Comparison of ENCODE assay signal across 23 mouse cellular contexts in genomic region chr3:145862521-145862920, GRCm38 (mm10).
"Had no signal": no experiment of that assay in that cellular context is flagged by ENCODE, and none has a peak within 500 bp of the region (broad histone marks: within the 10 kb centered on the region; RNA-seq: fewer than 3 reads in every experiment).

No protein-coding gene starts in this region.

- H3K4me2 ChIP-seq: heart, embryonic 12.5 days; heart, embryonic 15.5 days; hindbrain, embryonic 13.5 days; hindbrain, embryonic 15.5 days; kidney, embryonic 15.5 days; limb, embryonic 13.5 days; limb, embryonic 15.5 days; liver, embryonic 12.5 days had no signal

- H3K36me3 ChIP-seq: heart, embryonic 12.5 days; hindbrain, embryonic 13.5 days; liver, embryonic 12.5 days had no signal

- H3K9ac ChIP-seq: forebrain, postnatal 0 days; heart, embryonic 12.5 days; heart, embryonic 15.5 days; hindbrain, embryonic 13.5 days; hindbrain, embryonic 15.5 days; kidney, embryonic 15.5 days; limb, embryonic 13.5 days; limb, embryonic 15.5 days; liver, embryonic 12.5 days; liver, embryonic 14.5 days had no signal

- H3K9me3 ChIP-seq: heart, embryonic 12.5 days; heart, embryonic 15.5 days; hindbrain, embryonic 15.5 days; limb, embryonic 13.5 days; liver, embryonic 12.5 days had no signal

- H3K4me3 ChIP-seq: heart, embryonic 12.5 days; heart, embryonic 15.5 days; hindbrain, embryonic 13.5 days; hindbrain, embryonic 15.5 days; kidney, embryonic 15.5 days; limb, embryonic 13.5 days; limb, embryonic 15.5 days; liver, embryonic 12.5 days had no signal

- H3K27ac ChIP-seq: heart, embryonic 15.5 days; hindbrain, embryonic 13.5 days; hindbrain, embryonic 15.5 days; hindbrain, postnatal 0 days; kidney, embryonic 15.5 days; kidney, postnatal 0 days; limb, embryonic 13.5 days; limb, embryonic 15.5 days; liver, embryonic 12.5 days; liver, embryonic 14.5 days had no signal

- DNase-seq: forebrain, postnatal 0 days; gastrocnemius, postnatal 14 days; gastrocnemius, postnatal 36 days; kidney, adult 11 months; kidney, adult 2 months; kidney, adult 9 months; kidney, postnatal 14 days; kidney, postnatal 36 days; layer of hippocampus, adult 9-11 months; layer of hippocampus, postnatal 36 days; left cerebral cortex, postnatal 4 days had no signal

- H3K27me3 ChIP-seq: heart, embryonic 12.5 days; heart, embryonic 15.5 days; hindbrain, embryonic 13.5 days; hindbrain, embryonic 15.5 days; kidney, embryonic 15.5 days; limb, embryonic 13.5 days; limb, embryonic 15.5 days; liver, embryonic 12.5 days had no signal

- ATAC-seq: forebrain, postnatal 0 days; hindbrain, postnatal 0 days; intestine, embryonic 16.5 days; liver, embryonic 12.5 days had no signal

- H3K4me1 ChIP-seq: kidney, embryonic 15.5 days; liver, embryonic 12.5 days had no signal
